In the genomic region with DNA sequence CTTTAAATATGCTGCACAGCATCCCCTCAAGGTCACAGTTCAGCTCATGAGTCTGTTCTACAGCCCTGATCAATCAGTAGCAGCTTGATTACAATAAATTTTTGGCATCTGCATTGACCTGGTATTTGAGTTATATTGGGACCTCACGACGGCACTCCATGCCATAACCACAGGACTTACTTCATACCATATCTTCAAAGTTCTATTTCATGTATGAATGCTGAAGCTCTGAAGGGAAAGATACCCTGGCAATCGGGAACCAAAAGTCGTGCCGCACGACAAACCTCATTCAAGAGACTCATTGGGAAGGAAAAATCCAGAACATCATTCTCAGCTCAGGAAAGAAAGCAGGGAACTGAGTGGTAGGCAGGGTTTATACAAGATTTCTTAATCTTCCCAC, we compare ENCODE assay signal across 17 mouse cellular contexts. TPM values are rescaled to one million over a fixed set of nuclear protein-coding genes. Genes with fewer than 3 reads are reported as not detected.
A peak's percentile ranks its signal among the peaks of the same experiment; 100 is the strongest.
DNase-seq lines count a peak whose midpoint lies in the region; ATAC-seq and TF ChIP-seq lines count a peak whose summit lies in the region.
"Had no signal": no experiment of that assay in that cellular context is flagged by ENCODE, and none has a peak within 500 bp of the region (broad histone marks: within the 10 kb centered on the region; RNA-seq: fewer than 3 reads in every experiment).

No protein-coding gene starts in this region.

- WGBS in forebrain, embryonic 15.5 days = 96% methylated on average over 6 of the region's 6 CpGs
- WGBS in forebrain, embryonic 11.5 days = 98% methylated on average over 6 of the region's 6 CpGs
- WGBS in liver, embryonic 12.5 days (ENCODE audit: insufficient replicate concordance) = 90% methylated on average over 6 of the region's 6 CpGs
- WGBS in hindbrain, embryonic 13.5 days = 93% methylated on average over 6 of the region's 6 CpGs

- H3K4me3 ChIP-seq in forebrain, embryonic 15.5 days = 0 out of 2 replicates have a peak overlapping the region, but pooled peaks have one; percentile 80
- H3K4me3 ChIP-seq in forebrain, embryonic 11.5 days (ENCODE audit: low read depth, low read length) = no peak overlapping the region
- peak overlapping the region; percentile 85 for H3K4me3 ChIP-seq in liver, embryonic 12.5 days
- H3K4me3 ChIP-seq in CH12.LX (replicated peaks in 1 of 3; ENCODE audit: low read depth in 2 of 3, low read length in 2 of 3, poor library complexity in 1 of 3) = peak overlapping the region in 2 of 3 experiments; percentile 62 to 64
- no peak overlapping the region for H3K4me3 ChIP-seq in hindbrain, embryonic 13.5 days

- H3K9ac ChIP-seq in forebrain, embryonic 15.5 days (replicated peaks) = no peak overlapping the region
- no peak overlapping the region for H3K9ac ChIP-seq in forebrain, embryonic 11.5 days (ENCODE audit: low read length)
- H3K9ac ChIP-seq in liver, embryonic 12.5 days = no peak overlapping the region
- H3K9ac ChIP-seq in CH12.LX (ENCODE audit: insufficient read depth, low read depth) = peak overlapping the region; percentile 79; the same call in 1 of the 2 replicates
- no peak overlapping the region for H3K9ac ChIP-seq in hindbrain, embryonic 13.5 days

- no peak overlapping the region for H3K27ac ChIP-seq in forebrain, embryonic 15.5 days (replicated peaks)
- H3K27ac ChIP-seq in forebrain, embryonic 11.5 days (ENCODE audit: low read depth, low read length) = no peak overlapping the region
- no peak overlapping the region for H3K27ac ChIP-seq in liver, embryonic 12.5 days
- no peak overlapping the region for H3K27ac ChIP-seq in CH12.LX (ENCODE audit: insufficient read depth, low read depth)
- no peak overlapping the region for H3K27ac ChIP-seq in hindbrain, embryonic 13.5 days

- DNase-seq in forebrain, embryonic 11.5 days (ENCODE audit: low spot score) = no peak
- no peak for DNase-seq in liver
- DNase-seq in CH12.LX (ENCODE audit: extremely low read depth) = no peak
- no peak for DNase-seq in ovary, postnatal 10 days (ENCODE audit: low spot score)
- DNase-seq in urinary bladder, adult 18-20 months (ENCODE audit: low spot score in 2 of 2) = no peak
- DNase-seq: adrenal gland, postnatal 25 days; heart, adult 18-20 months; heart, postnatal 10 days; kidney, adult 2 months had no signal

- H3K79me2 ChIP-seq in CH12.LX (replicated peaks; ENCODE audit: control insufficient read depth, extremely low read depth, insufficient read depth, poor library complexity, severe bottlenecking) = peaks cover 30% of the 10 kb centered on the region

- peaks cover 12% of the 10 kb centered on the region for H3K36me3 ChIP-seq in forebrain, embryonic 15.5 days
- peaks cover 8% of the 10 kb centered on the region; the same call in 1 of the 2 replicates for H3K36me3 ChIP-seq in forebrain, embryonic 11.5 days (ENCODE audit: control insufficient read depth, insufficient read depth, low read length)
- peaks cover 17% of the 10 kb centered on the region for H3K36me3 ChIP-seq in liver, embryonic 12.5 days
- H3K36me3 ChIP-seq in CH12.LX (replicated peaks in 1 of 2; ENCODE audit: control insufficient read depth in 1 of 2, insufficient read depth in 1 of 2, low read length in 1 of 2) = peaks cover 7 to 17% of the 10 kb centered on the region in 2 experiments
- peaks cover 17% of the 10 kb centered on the region for H3K36me3 ChIP-seq in hindbrain, embryonic 13.5 days

- no peaks in the 10 kb centered on the region for H3K27me3 ChIP-seq in forebrain, embryonic 15.5 days
- no peaks in the 10 kb centered on the region for H3K27me3 ChIP-seq in forebrain, embryonic 11.5 days (ENCODE audit: control insufficient read depth, insufficient read depth, low read length)
- peaks cover 5% of the 10 kb centered on the region; the same call in 1 of the 2 replicates for H3K27me3 ChIP-seq in liver, embryonic 12.5 days (replicated peaks)
- H3K27me3 ChIP-seq in CH12.LX (replicated peaks) = no peaks in the 10 kb centered on the region
- H3K27me3 ChIP-seq in hindbrain, embryonic 13.5 days = peaks cover 9% of the 10 kb centered on the region; the same call in 1 of the 2 replicates
- H3K27me3 ChIP-seq: limb, embryonic 13.5 days; midbrain, embryonic 12.5 days had no signal

- in situ Hi-C loops in CH12.LX (cut with MboI; ENCODE audit: low pct_ligation_motif_present, low pct_unique_long_range_greater_than_20kb, low sequenced_read_pairs) = no loop called here

- no peak for TF ChIP-seq RAD21 in CH12.LX (IDR thresholded peaks at IDR 0.05; ENCODE audit: low read depth, low read length)

- ATAC-seq in forebrain, embryonic 15.5 days (replicated peaks) = no peak
- no peak for ATAC-seq in forebrain, embryonic 11.5 days (replicated peaks; ENCODE audit: low FRiP score)
- ATAC-seq in liver, embryonic 12.5 days = no peak
- no peak for ATAC-seq in hindbrain, embryonic 13.5 days (ENCODE audit: low FRiP score)

- H3K4me1 ChIP-seq in forebrain, embryonic 15.5 days = peaks cover 24% of the 10 kb centered on the region
- peaks cover 14% of the 10 kb centered on the region for H3K4me1 ChIP-seq in forebrain, embryonic 11.5 days (replicated peaks; ENCODE audit: control insufficient read depth, insufficient read depth, low read length)
- H3K4me1 ChIP-seq in liver, embryonic 12.5 days = peaks cover 26% of the 10 kb centered on the region
- H3K4me1 ChIP-seq in CH12.LX (ENCODE audit: control insufficient read depth in 1 of 2, insufficient read depth in 2 of 2) = peaks cover 3 to 33% of the 10 kb centered on the region in 2 experiments; a peak in 3 of 4 replicates
- H3K4me1 ChIP-seq in hindbrain, embryonic 13.5 days (replicated peaks) = peaks cover 31% of the 10 kb centered on the region

- H3K4me2 ChIP-seq in forebrain, embryonic 15.5 days (replicated peaks) = no peak overlapping the region
- no peak overlapping the region for H3K4me2 ChIP-seq in forebrain, embryonic 11.5 days (ENCODE audit: low read depth, low read length, severe bottlenecking)
- H3K4me2 ChIP-seq in liver, embryonic 12.5 days = peak overlapping the region; percentile 89
- peak overlapping the region; percentile 92; the same call in 1 of the 2 replicates for H3K4me2 ChIP-seq in CH12.LX (ENCODE audit: insufficient read depth, low read depth, poor library complexity, severe bottlenecking)
- H3K4me2 ChIP-seq in hindbrain, embryonic 13.5 days = peak overlapping the region; percentile 97

- dilution Hi-C loops in CH12.LX (cut with MboI; ENCODE audit: extremely low pct_ligation_motif_present, extremely low pct_unique_long_range_greater_than_20kb, low sequenced_read_pairs) = no loop called here

- TF ChIP-seq EP300 in CH12.LX (IDR thresholded peaks at IDR 0.05; ENCODE audit: low read length) = no peak

- H3K9me3 ChIP-seq in forebrain, embryonic 15.5 days = no peaks in the 10 kb centered on the region
- no peaks in the 10 kb centered on the region for H3K9me3 ChIP-seq in forebrain, embryonic 11.5 days (ENCODE audit: control insufficient read depth, low read length)
- H3K9me3 ChIP-seq in liver, embryonic 12.5 days (replicated peaks) = no peaks in the 10 kb centered on the region
- H3K9me3 ChIP-seq in CH12.LX (replicated peaks; ENCODE audit: low read length) = no peaks in the 10 kb centered on the region
- no peaks in the 10 kb centered on the region for H3K9me3 ChIP-seq in hindbrain, embryonic 13.5 days
- H3K9me3 ChIP-seq: midbrain, embryonic 12.5 days had no signal

- no peak for TF ChIP-seq CTCF in CH12.LX (conservative IDR thresholded peaks at IDR 0.05 in 1 of 2, IDR thresholded peaks at IDR 0.05 in 1 of 2; ENCODE audit: low read depth in 2 of 2, low read length in 2 of 2)

- no peak for TF ChIP-seq POLR2A in CH12.LX (IDR thresholded peaks at IDR 0.05; ENCODE audit: low read depth, low read length)

TF ChIP-seq in CH12.LX, 34 proteins besides CTCF, POLR2A, EP300 and RAD21:
- TF ChIP-seq NRF1 (IDR thresholded peaks at IDR 0.05; ENCODE audit: low read depth, low read length) = no peak
TF ChIP-seq in CH12.LX: peak in this region for 0.

RNA-seq across cellular contexts. Expression of a gene that starts 1.4 kb away (rescaled TPM):
- polyA plus RNA-seq in forebrain, embryonic 15.5 days (2015; fragmentation: Nextera tagmentation; extraction: Ambion mirVana) = 57.9 and 60.6 TPM in 2 replicates
- 38.9 and 42.6 TPM in 2 replicates for polyA plus RNA-seq in forebrain, embryonic 11.5 days (2014; fragmentation: Nextera tagmentation; extraction: Ambion mirVana)
- polyA plus RNA-seq in liver, embryonic 12.5 days (2016; fragmentation: Nextera tagmentation; extraction: Ambion mirVana) = 23.3 and 24.7 TPM in 2 replicates
- total RNA-seq in CH12.LX (2012; rRNA removed) = 17.4 and 22.2 TPM in 2 replicates
- 24.2 and 25.8 TPM in 2 replicates for total RNA-seq in CH12.LX (2014; rRNA removed)
- 20.4 and 21.4 TPM in 2 replicates for polyA plus RNA-seq in CH12.LX (2012; ENCODE audit: insufficient read length, low read depth)
- polyA plus RNA-seq in hindbrain, embryonic 13.5 days (2015; fragmentation: Nextera tagmentation; extraction: Ambion mirVana) = 50.5 and 60.1 TPM in 2 replicates

RNA-seq across cellular contexts. Expression of a gene that starts 24.6 kb away (rescaled TPM):
- not detected in 2 replicates for polyA plus RNA-seq in forebrain, embryonic 15.5 days (2015; fragmentation: Nextera tagmentation; extraction: Ambion mirVana)
- not detected in 2 replicates for polyA plus RNA-seq in forebrain, embryonic 11.5 days (2014; fragmentation: Nextera tagmentation; extraction: Ambion mirVana)
- polyA plus RNA-seq in liver, embryonic 12.5 days (2016; fragmentation: Nextera tagmentation; extraction: Ambion mirVana) = 0.11 TPM in 1 of 2 replicates, not detected in the other
- not detected in 2 replicates for total RNA-seq in CH12.LX (2012; rRNA removed)
- not detected in 2 replicates for total RNA-seq in CH12.LX (2014; rRNA removed)
- not detected in 2 replicates for polyA plus RNA-seq in CH12.LX (2012; ENCODE audit: insufficient read length, low read depth)
- not detected in 2 replicates for polyA plus RNA-seq in hindbrain, embryonic 13.5 days (2015; fragmentation: Nextera tagmentation; extraction: Ambion mirVana)
- total RNA-seq: adrenal gland, postnatal 25 days; heart, postnatal 10 days; layer of hippocampus, adult 2 months; left cerebral cortex, adult 2 months had no signal
- polyA plus RNA-seq: embryonic facial prominence, embryonic 11.5 days; limb, embryonic 13.5 days; midbrain, embryonic 12.5 days had no signal

Comparison
In these comparisons a context has a peak if more than half of its experiments do, and no peak if none do; other contexts are left out.
1. H3K4me3 ChIP-seq: peak in forebrain, embryonic 15.5 days (single experiment), liver, embryonic 12.5 days (single experiment) and CH12.LX (2 of 3); none in forebrain, embryonic 11.5 days (single experiment) and hindbrain, embryonic 13.5 days (single experiment).
2. H3K4me2 ChIP-seq: peak in liver, embryonic 12.5 days (single experiment), CH12.LX (single experiment) and hindbrain, embryonic 13.5 days (single experiment); none in forebrain, embryonic 15.5 days (single experiment) and forebrain, embryonic 11.5 days (single experiment).